Mouse (Mus musculus) CH12F3 (cell line): Measurements from ENCODE around the gene Irf3.

ENCODE experiments used
- in situ Hi-C: fragments of 300-500 bp; cut with MboI; formaldehyde crosslinking; loops from 2 replicates; pipeline ENCODE4 v1.14.3; 2020; ENCODE audit warnings: low sequenced_read_pairs

Gene Irf3

DNA sequence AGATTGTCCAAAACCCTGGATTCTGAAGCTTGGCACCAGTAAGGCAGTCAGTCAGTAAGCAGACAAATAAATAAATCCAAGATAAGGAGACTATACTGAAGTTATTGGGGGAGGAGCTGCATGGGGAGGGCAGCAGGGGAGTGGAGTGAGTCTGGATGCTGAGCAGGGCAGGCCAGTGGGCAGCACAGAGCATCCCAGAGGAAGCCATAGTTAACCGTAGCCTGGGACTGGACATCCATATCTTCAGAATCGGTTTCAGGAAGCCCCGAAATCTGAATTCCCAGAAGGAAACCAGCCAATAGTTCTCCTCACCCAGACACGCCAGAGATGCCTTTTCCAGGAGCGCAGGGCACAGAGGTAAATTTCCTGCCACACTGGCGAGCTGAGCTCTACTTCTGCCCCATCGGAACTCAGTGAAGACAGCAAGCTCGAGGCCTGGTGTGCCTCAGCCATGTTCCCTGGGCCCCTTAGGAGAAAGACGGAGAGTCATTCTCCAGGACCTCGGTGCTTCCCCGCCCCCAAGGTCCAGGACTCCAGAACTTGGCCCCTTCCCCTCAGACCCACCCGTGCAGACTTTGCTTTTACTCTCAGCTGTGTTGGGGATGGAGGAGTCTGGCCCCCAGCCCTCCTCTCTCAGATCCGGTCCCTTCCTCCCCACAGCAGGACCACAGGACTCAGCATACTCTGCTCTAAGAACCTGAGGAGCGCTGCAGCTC, 23.9 kb upstream of the Irf3 start:
- in situ Hi-C loops: no loop called here

DNA sequence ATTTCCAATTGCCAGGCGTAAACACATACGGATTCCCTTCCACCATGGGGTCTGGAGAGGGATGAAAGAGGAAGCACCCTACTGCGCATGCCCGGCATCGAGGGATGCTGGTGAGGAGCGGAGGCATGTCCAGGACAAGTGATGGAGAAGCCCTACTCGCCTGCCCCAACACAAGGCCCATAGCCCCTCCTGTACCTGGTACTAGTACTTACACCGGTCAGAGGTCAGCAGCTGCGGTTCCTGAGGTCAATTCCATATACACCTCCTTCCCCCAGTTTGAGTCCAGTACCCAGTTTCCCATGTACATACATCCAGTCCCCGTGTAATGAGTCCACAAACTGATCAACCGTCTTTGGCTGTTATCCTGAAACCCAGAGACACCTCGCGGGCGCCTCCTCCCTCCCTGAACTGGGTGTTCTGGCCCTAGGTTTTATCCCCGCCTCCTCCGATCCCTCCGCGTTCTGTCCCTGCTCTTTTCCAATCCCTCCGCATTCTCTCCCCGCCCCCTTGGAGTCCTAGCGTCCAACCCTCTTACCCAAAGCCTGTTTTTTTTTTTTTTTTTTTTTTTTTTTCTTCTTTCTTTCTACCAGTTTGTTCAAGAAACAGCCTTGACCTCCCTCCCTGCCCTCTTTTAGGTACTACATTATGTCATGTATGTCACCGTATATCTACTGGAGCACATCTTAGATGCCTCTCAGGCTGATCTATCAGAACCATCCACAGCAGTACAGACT, 22.9 kb upstream of the Irf3 start, which contains the start of gene Cpt1c:
Cpt1c (minus strand) TSS at position 469 of the 734 bp plus-strand sequence.
- in situ Hi-C loops: no loop called here

DNA sequence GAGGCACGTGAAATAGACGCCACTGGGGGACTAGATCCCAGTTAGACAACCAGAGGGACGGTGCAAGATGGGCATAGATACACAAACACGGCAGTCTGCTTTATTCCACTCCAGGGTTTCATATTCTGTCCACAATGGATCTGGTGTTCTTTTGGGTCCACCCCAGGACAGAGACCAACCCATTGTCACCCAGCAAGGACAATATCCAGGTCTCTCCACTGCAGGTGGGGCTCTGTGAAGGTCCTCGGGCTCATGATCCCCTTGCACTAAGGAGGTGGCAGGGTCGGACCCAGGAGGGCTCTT, 22.4 kb upstream of the Irf3 start:
- in situ Hi-C loops: no loop called here

- in situ Hi-C loops: no loop called here
These were observed 19.1 kb upstream of the Irf3 start for GRCm38 (mm10) chr7:44978300-44978699.

GRCm38 (mm10) chr7:44981539-44981938, 15.9 kb upstream of the Irf3 start:
- in situ Hi-C loops: no loop called here

- in situ Hi-C loops: no loop called here
These were observed 14.4 kb upstream of the Irf3 start for GRCm38 (mm10) chr7:44983085-44983484.

DNA sequence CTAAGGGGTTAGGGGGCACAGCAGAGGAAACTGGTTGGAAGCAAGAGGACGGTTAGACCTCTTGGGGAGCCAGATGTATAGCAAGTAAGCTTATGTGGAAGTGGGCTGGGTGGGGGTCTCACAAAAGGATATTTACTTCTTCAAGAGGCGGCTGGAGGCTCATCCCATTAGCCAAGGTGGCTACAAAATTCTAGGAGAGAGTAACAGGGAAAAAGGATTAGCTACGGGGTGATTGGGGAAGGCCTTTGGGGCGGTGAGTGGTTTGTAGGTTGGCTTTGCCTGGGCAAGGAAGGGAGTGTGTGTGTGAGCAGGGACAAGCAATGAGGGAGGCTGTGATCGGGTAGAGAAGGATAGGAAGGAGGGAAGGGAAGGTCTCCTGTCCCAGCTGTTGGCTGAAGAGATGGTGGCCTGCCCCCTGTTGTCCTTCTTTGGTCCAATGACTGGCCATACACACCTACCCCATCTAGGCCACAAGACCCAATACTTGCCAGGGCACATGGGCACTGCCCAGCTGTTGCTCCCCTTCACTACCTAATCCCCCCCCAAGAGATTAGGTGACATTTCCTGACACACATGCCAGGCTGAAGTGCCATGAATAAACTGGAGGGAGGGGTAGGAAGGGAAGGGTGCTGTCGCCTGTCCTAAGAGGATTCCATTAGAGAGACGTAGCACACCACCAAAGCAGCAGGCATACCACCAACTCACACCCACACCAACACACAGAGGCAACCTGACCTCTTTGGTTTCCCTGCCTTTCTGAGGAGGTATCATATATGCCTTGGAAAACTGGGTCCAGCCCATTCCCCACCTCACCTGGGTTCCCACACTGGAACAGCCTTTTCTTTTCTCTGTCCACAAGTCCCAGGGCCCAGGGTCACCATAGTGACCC, 13.3 kb upstream of the Irf3 start:
- in situ Hi-C loops: no loop called here

DNA sequence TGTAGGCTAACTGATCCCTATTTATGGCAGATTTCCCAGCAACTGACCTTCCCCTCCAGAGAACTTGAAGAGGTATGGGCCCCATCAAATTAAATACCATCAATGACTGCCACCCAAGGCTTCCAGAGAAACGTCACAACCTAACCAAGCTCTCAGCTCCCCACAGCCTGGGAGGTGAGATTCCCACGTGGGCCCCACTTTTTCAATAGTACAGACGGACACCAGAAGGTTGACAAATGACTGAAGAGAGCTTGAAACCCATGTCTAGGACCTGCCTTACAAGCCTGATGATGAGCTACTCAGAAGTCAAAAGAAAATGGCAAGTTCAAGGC, 12.6 kb upstream of the Irf3 start:
- in situ Hi-C loops: no loop called here

DNA sequence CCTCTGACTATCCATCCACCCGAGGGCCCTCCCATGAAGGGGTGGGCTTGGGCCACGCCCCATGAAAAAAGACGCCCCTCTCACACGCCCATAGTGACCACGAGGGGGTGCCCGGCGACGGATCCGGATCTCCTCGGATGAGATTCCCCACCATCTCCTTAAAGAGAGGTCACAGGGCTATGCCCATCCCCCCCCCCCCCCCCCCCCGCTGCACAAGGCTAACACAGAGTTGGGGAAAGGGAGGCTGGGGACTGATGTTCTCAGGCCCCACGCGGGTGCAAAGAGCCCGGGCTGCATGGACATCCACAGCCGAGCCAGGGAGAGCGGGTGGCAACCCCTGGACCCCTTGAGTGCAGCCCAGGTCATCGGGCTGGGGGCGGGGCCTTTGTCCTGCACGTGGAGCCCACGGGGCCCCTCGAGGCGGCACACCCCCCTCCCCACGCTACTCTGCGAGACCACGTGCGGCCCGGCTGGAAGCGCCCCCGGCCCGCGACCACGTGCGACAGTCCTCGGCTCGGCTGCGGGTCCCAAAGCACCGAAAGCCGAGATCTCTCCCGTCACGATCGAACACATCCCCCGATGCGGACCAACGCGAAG, 11.8 kb upstream of the Irf3 start:
- in situ Hi-C loops: no loop called here

GRCm38 (mm10) chr7:44986192-44986878, 11.1 kb upstream of the Irf3 start, which contains the start of gene Prmt1:
Gene Prmt1, minus strand, starts transcription at chr7:44986568.
- in situ Hi-C loops: no loop called here

DNA sequence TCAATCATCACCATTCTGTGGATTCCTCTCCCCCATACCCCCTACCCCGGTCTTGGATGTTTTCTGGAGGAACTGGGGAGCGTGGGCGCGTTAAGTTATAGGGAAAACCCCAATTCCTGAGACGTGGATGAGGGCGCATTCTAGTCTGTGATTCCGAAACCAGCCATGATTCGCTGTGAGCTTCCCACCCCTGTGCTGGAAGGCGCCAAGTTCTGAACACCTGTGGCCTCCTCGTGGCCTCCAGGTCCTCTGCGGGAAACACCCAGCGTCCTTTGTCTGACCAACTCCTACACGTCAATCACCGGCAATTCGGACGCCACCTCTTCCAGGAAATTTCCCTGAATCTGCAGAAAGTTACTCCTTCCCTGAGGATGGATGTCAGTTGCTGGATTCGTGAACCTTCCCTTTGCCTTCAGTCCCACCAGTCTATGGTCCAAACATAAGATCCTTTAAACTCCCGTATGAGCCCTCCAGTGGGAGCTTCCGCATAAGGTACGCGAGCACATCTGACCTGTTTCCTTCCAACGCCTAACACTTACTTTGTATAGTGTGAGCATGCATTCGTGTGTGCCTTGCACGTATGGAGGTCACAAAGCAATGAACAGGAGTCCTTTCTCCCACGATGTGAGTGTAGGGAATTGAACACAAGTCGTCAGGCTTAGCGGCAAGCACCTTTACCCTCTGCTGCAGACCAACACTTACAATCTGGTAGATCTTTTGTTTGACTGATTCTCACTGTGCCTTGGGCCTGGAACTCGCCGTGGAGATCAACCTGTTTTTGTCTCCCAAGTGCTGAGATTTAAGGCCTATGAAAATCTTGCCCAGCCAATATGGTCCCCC, 10.3 kb upstream of the Irf3 start:
- in situ Hi-C loops: no loop called here

DNA sequence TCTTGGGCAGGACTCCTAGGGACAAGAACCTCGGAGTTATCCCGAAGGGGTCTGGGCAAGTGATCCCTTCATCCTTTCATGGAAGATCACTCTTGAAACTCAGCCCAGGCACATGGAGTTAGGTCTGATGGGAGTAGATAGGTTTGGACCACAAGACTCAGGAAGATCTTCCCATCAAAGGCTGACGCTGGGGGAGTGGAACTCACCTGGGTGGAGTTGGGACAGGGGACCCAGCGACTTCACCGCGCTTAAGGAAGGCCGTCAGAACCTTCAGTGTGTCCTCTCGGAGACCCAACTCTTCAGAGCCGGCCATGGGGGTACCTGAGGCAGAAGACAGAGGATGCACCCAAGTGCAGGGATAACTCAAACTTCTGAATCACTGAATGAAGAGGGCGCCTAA, 776 bp upstream of the Irf3 start:
- in situ Hi-C loops: no loop called here

DNA sequence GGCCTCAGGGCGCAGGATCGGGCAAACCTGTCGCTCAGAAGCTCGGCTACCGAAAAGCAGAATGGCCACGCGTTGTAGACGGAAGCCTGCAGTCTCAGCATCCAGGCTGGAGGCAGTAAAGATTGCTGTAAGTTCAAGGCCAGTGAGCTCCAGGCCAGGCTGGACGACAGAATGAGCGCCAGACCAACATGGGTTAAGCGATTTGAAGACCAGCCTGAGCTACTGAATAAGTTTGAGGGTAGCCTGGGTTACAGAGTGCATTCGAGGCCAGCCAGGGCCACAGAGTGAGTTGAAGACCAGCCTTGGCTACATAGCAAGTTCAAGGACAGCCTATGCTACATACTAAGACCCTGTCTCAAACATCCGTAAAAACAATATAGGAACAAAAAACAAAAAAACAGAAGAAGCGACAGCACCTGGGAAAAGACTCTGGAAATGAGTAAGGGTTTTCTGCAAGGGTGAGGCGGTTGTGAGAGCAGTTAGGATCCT, 536 bp downstream of the Irf3 start:
- in situ Hi-C loops: no loop called here

DNA sequence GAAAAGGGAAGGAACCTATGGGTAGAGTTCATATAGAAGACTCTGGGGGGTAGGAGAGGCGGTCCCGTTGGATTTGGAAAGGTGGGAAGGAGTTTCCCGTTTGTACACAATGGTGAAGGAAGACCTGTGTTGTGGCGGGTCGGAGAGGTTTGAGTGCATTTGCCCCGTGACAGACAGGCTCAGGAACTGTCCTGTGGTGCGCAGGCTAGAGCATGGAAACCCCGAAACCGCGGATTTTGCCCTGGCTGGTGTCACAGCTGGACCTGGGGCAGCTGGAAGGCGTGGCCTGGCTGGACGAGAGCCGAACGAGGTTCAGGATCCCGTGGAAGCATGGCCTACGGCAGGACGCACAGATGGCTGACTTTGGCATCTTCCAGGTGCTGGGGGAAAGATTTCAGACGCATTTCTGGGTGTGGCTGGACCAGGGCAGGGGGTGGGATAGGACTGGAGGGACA, 1.1 kb downstream of the Irf3 start, which contains the start of gene Bcl2l12:
Bcl2l12 (minus strand) TSS at position 212 of the 455 bp plus-strand sequence.
- in situ Hi-C loops: no loop called here

GRCm38 (mm10) chr7:44999753-45000152, 2.3 kb downstream of the Irf3 start:
- in situ Hi-C loops: no loop called here

- in situ Hi-C loops: no loop called here
These were observed 3.2 kb downstream of the Irf3 start for GRCm38 (mm10) chr7:45000539-45001114.

GRCm38 (mm10) chr7:45002440-45002839, 5.0 kb downstream of the Irf3 start:
- in situ Hi-C loops: no loop called here

DNA sequence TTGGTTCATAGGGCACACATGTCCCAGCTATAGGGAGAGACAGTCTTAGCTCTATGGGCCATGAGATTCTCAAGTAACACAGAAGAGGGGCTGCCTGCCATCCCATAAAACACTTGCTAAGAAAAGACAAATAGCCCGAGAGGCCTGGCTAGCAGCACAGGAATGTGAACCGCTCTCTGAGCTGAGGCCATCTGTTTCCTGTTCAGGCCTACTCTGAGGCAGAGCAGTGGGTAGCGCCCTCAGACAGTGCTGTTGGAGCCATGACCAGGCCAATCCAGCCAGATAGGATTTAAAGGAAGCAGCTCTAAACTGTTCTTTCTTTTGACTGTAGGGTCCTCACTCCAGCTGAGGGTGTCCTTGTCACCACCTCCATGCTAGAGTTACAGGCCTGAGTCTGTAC, 7.1 kb downstream of the Irf3 start:
- in situ Hi-C loops: no loop called here

DNA sequence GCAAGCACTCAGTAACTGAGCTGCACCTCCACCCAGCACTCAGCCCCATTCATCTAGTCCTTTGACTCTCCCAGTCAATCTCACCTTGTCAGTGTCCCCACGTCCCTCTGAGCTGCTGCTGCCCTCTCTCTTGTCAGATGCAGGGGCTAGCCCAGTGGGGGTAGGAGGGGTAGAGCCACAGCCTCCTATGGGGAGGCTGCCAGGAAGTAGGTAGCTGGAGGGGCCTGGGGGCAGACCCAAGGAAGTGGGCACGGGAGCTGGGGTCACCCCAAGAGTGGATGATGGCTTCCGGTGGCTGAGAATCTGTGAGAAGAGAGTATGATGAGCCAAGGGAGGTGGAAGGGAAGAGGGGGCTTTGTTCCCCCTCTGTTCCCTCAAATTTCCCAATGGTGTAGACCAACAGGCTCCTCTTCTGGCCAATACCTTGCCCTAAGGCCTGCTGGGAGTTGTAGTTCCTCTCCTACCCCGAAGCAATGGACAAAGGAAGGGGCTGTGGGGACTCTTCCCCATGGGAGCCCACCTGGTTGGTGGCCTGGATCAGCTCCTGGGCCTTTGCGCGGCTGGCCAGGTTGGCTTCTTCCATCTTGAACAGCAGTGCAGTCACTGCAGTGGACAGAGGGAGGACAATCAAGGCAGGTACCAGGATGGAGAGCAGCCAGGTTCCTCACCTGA, 8.0 kb downstream of the Irf3 start:
- in situ Hi-C loops: no loop called here
